Mouse (Mus musculus) olfactory bulb, adult 2 months (tissue): ENCODE measurements at regions not wholly inside any gene's neighbourhood (a gene's known extent, or its start where the extent isn't known, plus 50 kb on each side); places are given as distances from the start of the nearest gene placed in this dataset.

Experiments
- CTCF ChIP-seq: fragments of 200-500 bp; IDR thresholded peaks from 2 replicates; pipeline ENCODE4 v1.5.1; 2012; ENCODE audit warnings: low read depth, mild to moderate bottlenecking, low read length, moderate library complexity; ENCODE audit not compliant: insufficient read depth
- POLR2A ChIP-seq: fragments of 200-500 bp; IDR thresholded peaks from 2 replicates; pipeline ENCODE4 v1.6.1; 2012; ENCODE audit warnings: mild to moderate bottlenecking, low read depth, low read length, moderate library complexity; ENCODE audit not compliant: insufficient read depth

DNA sequence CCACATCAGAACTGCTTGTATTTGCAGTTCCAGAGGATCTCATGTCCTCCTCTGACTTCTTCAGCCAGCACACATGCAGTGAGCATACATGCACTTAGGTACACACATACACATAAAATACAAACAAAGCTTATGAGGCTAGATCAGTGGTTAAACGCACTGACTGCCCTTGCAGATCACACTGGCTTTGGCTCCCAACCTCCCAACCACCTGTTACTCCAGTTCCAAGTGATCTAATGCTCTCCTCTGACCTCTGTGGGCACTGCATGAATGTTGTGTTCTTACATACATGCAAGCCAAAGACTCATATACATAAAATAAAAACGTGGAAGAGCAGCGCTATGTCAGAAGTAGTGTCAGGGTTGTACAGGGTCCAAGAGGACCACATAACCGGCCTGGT lies 141.9 kb downstream of the Fam124b start:
- no peak for TF ChIP-seq POLR2A
- no peak for TF ChIP-seq CTCF
